Mouse (Mus musculus): ENCODE measurements around the gene Meaf6.

DNA sequence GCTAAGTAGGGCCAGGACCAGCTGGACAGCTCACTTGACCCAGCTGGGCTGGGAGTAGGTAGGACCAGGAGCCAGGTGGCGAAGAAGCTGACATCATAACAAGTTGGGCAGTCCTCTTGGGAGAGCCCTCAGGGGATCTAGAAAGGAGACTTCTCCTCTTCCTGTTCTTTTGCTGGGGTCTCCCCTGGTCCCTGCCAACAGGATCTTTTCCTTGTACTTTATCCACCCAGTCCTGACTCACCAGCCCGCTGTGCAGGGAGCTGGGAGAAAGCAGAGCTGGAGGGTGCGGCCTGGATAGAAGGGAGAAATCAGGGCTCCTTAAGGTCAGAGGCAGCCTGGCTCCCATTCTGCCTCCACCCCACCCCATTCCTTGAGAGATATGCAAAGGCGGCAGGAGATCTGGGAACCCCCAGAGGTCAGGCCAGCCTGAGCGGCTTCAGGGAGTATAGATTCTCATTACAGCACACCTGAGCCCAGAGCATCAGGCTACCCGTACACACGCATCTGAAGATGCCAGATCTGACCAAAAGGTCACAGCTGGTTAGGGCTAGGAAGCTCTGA lies 40.5 kb downstream of the Meaf6 start:
- TF ChIP-seq CTCF (IDR thresholded peaks at IDR 0.05; ENCODE audit: extremely low read depth, insufficient read length, insufficient replicate concordance, low read depth, low read length): no peak
- TF ChIP-seq POLR2A (IDR thresholded peaks at IDR 0.05; ENCODE audit: low read depth, low read length): no peak
